Mouse (Mus musculus): Measurements from ENCODE around the gene Zfp948. TPM values are rescaled to one million over a fixed set of nuclear protein-coding genes. Genes with fewer than 3 reads are reported as not detected.
"Not testable (repeated sequence)": the region's sequence is repeated elsewhere in the genome, so short reads cannot be mapped to it uniquely, and the experiment has no call there.

Gene Zfp948
- polyA plus RNA-seq, 1 experiment from 2014 or later = 14.4 TPM

- Histone ChIP-seq H3K27ac (ENCODE audit: poor library complexity, severe bottlenecking) (no peak overlapping the region), H3K36me3 (no peaks in the 10 kb centered on the region), H3K4me3 (no peak overlapping the region), H3K9ac (no peak overlapping the region), H3K9me3 (replicated peaks) (no peaks in the 10 kb centered on the region), H3K4me2 (no peak overlapping the region), H3K4me1 (replicated peaks) (peaks cover 18% of the 10 kb centered on the region), H3K27me3 (replicated peaks) (no peaks in the 10 kb centered on the region)
- no peak for ATAC-seq (ENCODE audit: insufficient number of reproducible peaks, low FRiP score)
- 53% methylated on average over 2 of the region's 2 CpGs for WGBS
Observed at GRCm38 (mm10) chr17:21536676-21537075, 30.1 kb upstream of the Zfp948 start.

GRCm38 (mm10) chr17:21557831-21558230, 9.0 kb upstream of the Zfp948 start:
- no peak for ATAC-seq (ENCODE audit: insufficient number of reproducible peaks, low FRiP score)
- H3K27me3 ChIP-seq (replicated peaks) = no peaks in the 10 kb centered on the region
- no peak overlapping the region for H3K27ac ChIP-seq (ENCODE audit: poor library complexity, severe bottlenecking)
- H3K9ac ChIP-seq = no peak overlapping the region
- H3K4me3 ChIP-seq = no peak overlapping the region
- H3K4me1 ChIP-seq (replicated peaks) = no peaks in the 10 kb centered on the region
- WGBS = 75% methylated on average over 2 of the region's 2 CpGs
- H3K4me2 ChIP-seq = no peak overlapping the region
- no peaks in the 10 kb centered on the region for H3K9me3 ChIP-seq (replicated peaks)
- H3K36me3 ChIP-seq = peaks cover 21% of the 10 kb centered on the region

DNA sequence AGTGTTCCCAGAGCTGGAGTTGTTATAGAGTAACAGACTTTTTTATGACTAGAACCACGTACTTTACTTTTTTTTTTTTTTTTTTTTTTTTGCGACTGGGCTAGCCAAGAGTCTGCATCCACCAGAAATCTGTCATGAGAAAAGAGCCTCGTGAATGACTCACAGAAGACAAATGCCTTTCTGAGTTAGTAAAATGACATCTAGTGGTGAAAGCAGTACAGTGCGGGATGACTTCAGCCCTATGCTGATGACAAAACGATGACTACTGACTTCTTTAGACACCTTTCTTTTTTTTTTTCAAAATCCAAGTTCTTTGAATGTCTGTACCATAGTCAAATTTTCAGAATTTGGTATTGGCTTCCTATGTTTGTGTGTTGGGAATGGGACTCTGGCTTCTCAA, 588 bp upstream of the Zfp948 start:
- WGBS = 3% methylated on average over 5 of the region's 5 CpGs
- Histone ChIP-seq H3K9me3 (replicated peaks) (no peaks in the 10 kb centered on the region), H3K27me3 (replicated peaks) (no peaks in the 10 kb centered on the region), H3K36me3 (peaks cover 3% of the 10 kb centered on the region; the same call in 1 of the 2 replicates), H3K27ac (ENCODE audit: poor library complexity, severe bottlenecking) (peak overlapping the region; percentile 83), H3K4me3 (peak overlapping the region; percentile 67), H3K4me1 (replicated peaks) (peaks cover 8% of the 10 kb centered on the region), H3K9ac (peak overlapping the region; percentile 78; the same call in 1 of the 2 replicates), H3K4me2 (peak overlapping the region; percentile 69)
- ATAC-seq (ENCODE audit: insufficient number of reproducible peaks, low FRiP score) = peak; percentile 75

GRCm38 (mm10) chr17:21567696-21568095, 888 bp downstream of the Zfp948 start:
- Histone ChIP-seq H3K4me1 (replicated peaks) (peaks cover 8% of the 10 kb centered on the region), H3K4me2 (peak overlapping the region; percentile 62), H3K9me3 (replicated peaks) (no peaks in the 10 kb centered on the region), H3K27ac (ENCODE audit: poor library complexity, severe bottlenecking) (no peak overlapping the region), H3K27me3 (replicated peaks) (no peaks in the 10 kb centered on the region), H3K4me3 (peak overlapping the region; percentile 34), H3K36me3 (peaks cover 8% of the 10 kb centered on the region; the same call in 1 of the 2 replicates), H3K9ac (no peak overlapping the region)
- 42% methylated on average over 1 of the region's 1 CpGs for WGBS
- peak; percentile 48 for ATAC-seq (ENCODE audit: insufficient number of reproducible peaks, low FRiP score)

DNA sequence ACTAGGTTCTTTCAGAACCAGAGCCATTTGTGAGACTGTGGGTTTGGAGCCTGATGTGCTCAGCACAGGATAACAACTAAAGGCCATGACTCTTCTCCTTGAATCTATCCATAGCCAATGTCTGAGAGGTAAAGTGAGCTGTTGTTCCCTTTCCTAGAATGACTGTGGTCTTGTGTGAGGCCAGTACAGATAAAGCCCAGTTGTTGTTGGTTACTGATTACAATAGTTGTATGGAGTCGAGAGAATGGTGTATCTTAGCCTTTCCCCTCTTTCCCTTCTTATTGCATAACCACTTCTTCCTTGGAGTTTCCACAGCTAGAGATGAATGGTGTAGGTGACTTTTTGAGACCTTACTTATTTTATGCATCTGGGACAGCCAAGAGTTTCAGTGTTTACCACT, 12.3 kb downstream of the Zfp948 start:
- H3K36me3 ChIP-seq = peaks cover 46% of the 10 kb centered on the region

DNA sequence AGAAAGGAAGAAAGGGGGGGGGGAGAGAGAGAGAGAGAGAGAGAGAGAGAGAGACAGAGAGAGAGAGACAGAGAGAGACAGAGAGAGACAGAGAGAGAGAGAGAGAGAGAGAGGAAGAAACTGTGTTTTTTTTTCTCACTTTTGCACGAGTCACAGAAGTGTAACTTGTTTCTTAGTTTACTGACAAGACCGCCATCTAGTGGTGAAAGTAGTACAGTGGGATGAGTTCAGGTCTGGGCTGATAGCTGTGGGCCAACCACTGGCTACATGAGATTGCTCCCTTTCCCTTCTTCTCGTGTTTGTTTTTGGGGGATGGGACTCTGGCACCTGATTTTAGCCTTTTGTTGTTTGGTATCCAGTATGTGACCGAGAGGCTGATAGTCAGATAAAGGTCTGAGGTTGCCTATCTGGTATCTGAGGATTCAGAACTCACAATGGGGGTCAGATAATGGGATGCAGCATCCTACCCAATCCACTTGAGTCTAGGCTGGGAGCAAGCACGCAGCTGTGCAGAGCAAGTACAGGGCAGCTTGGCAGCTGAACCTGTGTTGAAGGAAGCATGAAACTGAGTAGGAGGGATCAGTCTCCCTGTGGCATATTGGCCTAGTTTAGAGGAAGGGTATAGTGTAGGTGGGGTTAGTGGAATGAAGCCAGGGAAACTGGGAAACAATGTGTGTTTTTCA, 12.8 kb downstream of the Zfp948 start:
- ATAC-seq (ENCODE audit: insufficient number of reproducible peaks, low FRiP score) = peak; percentile 73; the same call in 1 of the 2 replicates
- no peaks in the 10 kb centered on the region for H3K4me1 ChIP-seq (replicated peaks)
- no peaks in the 10 kb centered on the region for H3K9me3 ChIP-seq (replicated peaks)
- H3K9ac ChIP-seq = no peak overlapping the region
- no peak overlapping the region for H3K4me3 ChIP-seq
- H3K27ac ChIP-seq (ENCODE audit: poor library complexity, severe bottlenecking) = no peak overlapping the region
- H3K27me3 ChIP-seq (replicated peaks) = no peaks in the 10 kb centered on the region
- H3K4me2 ChIP-seq = no peak overlapping the region
- 19% methylated on average over 5 of the region's 5 CpGs for WGBS
- peaks cover 44% of the 10 kb centered on the region for H3K36me3 ChIP-seq

More for the DNA sequence above, 12.3 kb downstream of the Zfp948 start:
- 50% methylated on average over 1 of the region's 1 CpGs for WGBS
- Histone ChIP-seq H3K4me1 (replicated peaks) (no peaks in the 10 kb centered on the region), H3K27ac (ENCODE audit: poor library complexity, severe bottlenecking) (no peak overlapping the region), H3K27me3 (replicated peaks) (no peaks in the 10 kb centered on the region), H3K4me3 (no peak overlapping the region), H3K9me3 (replicated peaks) (no peaks in the 10 kb centered on the region), H3K4me2 (no peak overlapping the region), H3K9ac (no peak overlapping the region)
- ATAC-seq (ENCODE audit: insufficient number of reproducible peaks, low FRiP score) = no peak

DNA sequence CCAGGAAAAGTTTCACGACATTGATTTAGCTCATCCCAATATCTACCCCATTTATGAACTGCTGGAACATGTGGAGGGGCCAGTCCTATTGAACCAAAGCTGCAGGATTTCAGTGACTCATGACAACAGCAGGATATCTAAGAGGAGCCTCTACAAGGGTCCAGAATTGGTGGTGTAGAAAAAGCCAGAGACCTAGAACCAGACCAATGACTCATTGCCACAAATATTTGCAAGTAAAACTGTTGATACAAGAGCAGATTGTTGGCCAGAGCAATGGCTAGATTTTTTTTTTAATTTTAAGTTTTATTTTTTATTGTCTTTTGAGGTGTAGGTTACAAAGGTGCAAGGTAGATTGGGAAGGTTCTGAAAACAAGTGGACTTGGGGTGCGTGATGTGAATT, 18.7 kb downstream of the Zfp948 start:
- H3K36me3 ChIP-seq = peaks cover 48% of the 10 kb centered on the region
- H3K27ac ChIP-seq (ENCODE audit: poor library complexity, severe bottlenecking) = no peak overlapping the region
- WGBS = 94% methylated on average over 2 of the region's 2 CpGs
- no peaks in the 10 kb centered on the region for H3K27me3 ChIP-seq (replicated peaks)
- no peak for ATAC-seq (ENCODE audit: insufficient number of reproducible peaks, low FRiP score)
- H3K4me1 ChIP-seq (replicated peaks) = no peaks in the 10 kb centered on the region
- H3K9ac ChIP-seq = no peak overlapping the region
- H3K4me2 ChIP-seq = no peak overlapping the region
- H3K9me3 ChIP-seq (replicated peaks) = 0 out of 2 replicates have a peak, but pooled peaks cover 6% of the 10 kb centered on the region
- H3K4me3 ChIP-seq = no peak overlapping the region

- Histone ChIP-seq H3K4me2 (no peak overlapping the region), H3K9me3 (replicated peaks) (0 out of 2 replicates have a peak, but pooled peaks cover 7% of the 10 kb centered on the region), H3K4me3 (no peak overlapping the region), H3K4me1 (replicated peaks) (no peaks in the 10 kb centered on the region), H3K36me3 (no peaks in the 10 kb centered on the region), H3K9ac (no peak overlapping the region), H3K27ac (ENCODE audit: poor library complexity, severe bottlenecking) (no peak overlapping the region), H3K27me3 (replicated peaks) (no peaks in the 10 kb centered on the region)
- ATAC-seq (ENCODE audit: insufficient number of reproducible peaks, low FRiP score) = no peak
- 69% methylated on average over 3 of the region's 3 CpGs for WGBS
Observed at GRCm38 (mm10) chr17:21616356-21616755, 49.5 kb downstream of the Zfp948 start.

DNA sequence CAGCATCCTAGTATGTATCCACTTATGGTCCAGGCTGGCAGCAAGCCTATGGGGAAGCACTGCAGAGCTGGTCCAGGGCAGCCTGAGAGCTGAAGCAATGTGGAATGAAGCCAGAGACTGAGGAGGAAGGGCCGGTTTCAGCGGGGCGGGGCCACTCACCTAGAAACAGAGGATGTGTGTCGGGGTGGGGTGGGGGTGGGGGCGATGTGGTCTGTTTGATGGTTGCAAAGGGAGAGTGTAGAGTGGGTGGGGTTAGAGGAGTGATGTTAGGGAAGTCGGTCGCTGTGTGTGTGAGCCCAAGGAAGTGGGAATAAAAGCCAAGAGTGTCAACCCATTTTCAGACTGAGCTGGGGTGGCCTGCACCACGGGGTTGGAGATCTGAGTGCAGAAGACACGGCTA, 50.5 kb downstream of the Zfp948 start:
- Histone ChIP-seq H3K36me3 (no peaks in the 10 kb centered on the region), H3K4me3 (peak overlapping the region; percentile 16)
- no peak for ATAC-seq (ENCODE audit: insufficient number of reproducible peaks, low FRiP score)

DNA sequence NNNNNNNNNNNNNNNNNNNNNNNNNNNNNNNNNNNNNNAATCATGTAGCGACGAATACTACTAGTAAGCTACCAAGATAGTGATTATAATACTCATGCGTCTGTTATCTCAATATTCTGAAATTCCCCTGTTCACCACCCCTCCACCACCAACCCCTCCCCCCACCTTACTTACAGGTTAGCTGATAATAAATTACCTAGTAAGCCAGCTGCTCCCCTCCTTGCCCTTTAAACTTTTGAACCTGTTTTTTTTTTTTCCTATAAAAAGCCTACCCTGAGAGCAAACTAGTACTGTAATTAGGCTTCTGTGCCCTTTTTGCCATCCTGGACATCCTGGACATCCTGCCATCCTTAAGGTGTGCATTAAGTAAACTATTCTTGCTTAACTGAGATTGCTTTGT, 56.8 kb downstream of the Zfp948 start:
- H3K9ac ChIP-seq = no peak overlapping the region
- no peak for ATAC-seq (ENCODE audit: insufficient number of reproducible peaks, low FRiP score)
- no CpG with 5 or more reads among the region's 3 CpGs for WGBS
- H3K27ac ChIP-seq (ENCODE audit: poor library complexity, severe bottlenecking) = no peak overlapping the region
- H3K9me3 ChIP-seq (replicated peaks) = no peaks in the 10 kb centered on the region
- H3K36me3 ChIP-seq = no peaks in the 10 kb centered on the region
- H3K4me1 ChIP-seq (replicated peaks) = no peaks in the 10 kb centered on the region
- H3K27me3 ChIP-seq (replicated peaks) = no peaks in the 10 kb centered on the region
- H3K4me3 ChIP-seq = no peak overlapping the region
- H3K4me2 ChIP-seq = no peak overlapping the region

More for the DNA sequence above, 50.5 kb downstream of the Zfp948 start:
- Histone ChIP-seq H3K4me2 (peak overlapping the region; percentile 61), H3K27me3 (replicated peaks) (no peaks in the 10 kb centered on the region), H3K27ac (ENCODE audit: poor library complexity, severe bottlenecking) (no peak overlapping the region), H3K9me3 (replicated peaks) (0 out of 2 replicates have a peak, but pooled peaks cover 7% of the 10 kb centered on the region), H3K4me1 (replicated peaks) (no peaks in the 10 kb centered on the region), H3K9ac (no peak overlapping the region)
- WGBS = 10% methylated on average over 9 of the region's 9 CpGs

DNA sequence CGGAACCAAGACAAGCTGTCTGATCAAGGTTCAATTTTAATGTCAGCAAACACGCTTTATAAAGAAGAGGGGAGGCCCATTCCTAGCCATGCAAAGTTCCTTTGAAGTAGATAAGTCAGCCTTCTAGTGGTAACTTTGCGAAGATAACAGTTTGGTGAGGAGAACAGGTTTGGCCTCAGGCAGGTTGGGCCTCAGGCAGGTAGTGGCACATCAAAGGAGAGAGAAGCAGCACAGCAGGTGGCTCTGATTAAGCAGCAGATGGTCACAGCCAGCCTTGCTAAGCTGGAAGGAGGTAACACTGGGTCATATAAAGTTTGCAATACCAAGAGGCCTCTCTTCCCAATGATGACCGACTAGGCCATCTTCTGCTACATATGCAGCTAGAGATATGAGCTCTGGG, 69.0 kb downstream of the Zfp948 start:
- not testable (repeated sequence) for H3K4me2 ChIP-seq; H3K27ac ChIP-seq (ENCODE audit: poor library complexity, severe bottlenecking); H3K9me3 ChIP-seq (replicated peaks); H3K4me3 ChIP-seq; ATAC-seq (ENCODE audit: insufficient number of reproducible peaks, low FRiP score); H3K36me3 ChIP-seq; H3K27me3 ChIP-seq (replicated peaks); H3K4me1 ChIP-seq (replicated peaks); H3K9ac ChIP-seq
- 46% methylated on average over 4 of the region's 4 CpGs for WGBS

All from heart, embryonic 12.5 days (tissue).